Mouse (Mus musculus) heart, adult 2 months (tissue): ENCODE measurements around the gene Clec16a.

Experiments used
- CTCF ChIP-seq: fragments of 200-600 bp; IDR thresholded peaks from 2 replicates; pipeline ENCODE4 v1.8.1; 2022; ENCODE audit warnings: antibody characterized with exemption, mild to moderate bottlenecking, moderate library complexity
- EP300 ChIP-seq: fragments of 200-500 bp; IDR thresholded peaks from 2 replicates; pipeline ENCODE4 v1.6.1; 2011; ENCODE audit warnings: low read depth, low read length, control low read depth; ENCODE audit not compliant: insufficient read depth

GRCm38 (mm10) chr16:10542266-10542665 lies 2.9 kb upstream of the Clec16a start:
- TF ChIP-seq CTCF (no peak), EP300 (no peak)
